Mouse (Mus musculus) heart, embryonic 14.5 days (tissue): ENCODE measurements around the gene Gm11596. TPM values are rescaled to one million over a fixed set of nuclear protein-coding genes. Genes with fewer than 3 reads are reported as not detected.
"Not testable (repeated sequence)": the region's sequence is repeated elsewhere in the genome, so short reads cannot be mapped to it uniquely, and the experiment has no call there.

ENCODE experiments used
- ATAC-seq: fragments of 200-750 bp; cut with Nextera tagmentation; 2 replicates; pipeline ENCODE4 v1.8.0; 2017; ENCODE audit warnings: low read depth, moderate TSS enrichment; ENCODE audit not compliant: insufficient number of reproducible peaks, insufficient read depth, low FRiP score
- H3K27ac ChIP-seq, 2 experiments: fragments of 200-500 bp in 1 of 2; fragments of 300-500 bp in 1 of 2; sonication (generic) in 1 of 2; replicated peaks in 1 of 2; 2 replicates each; pipeline ENCODE4 v1.5.1; 2012 to 2014; ENCODE audit warnings: low read depth in 2 of 2, low read length in 2 of 2, control low read depth in 1 of 2, mild to moderate bottlenecking in 1 of 2, mixed read lengths in 1 of 2; ENCODE audit not compliant: control insufficient read depth in 1 of 2, insufficient read depth in 1 of 2
- H3K27me3 ChIP-seq: fragments of 300-500 bp; sonication (generic); 2 replicates; pipeline ENCODE4 v1.6.1; 2014; ENCODE audit warnings: mild to moderate bottlenecking, low read length, control low read depth; ENCODE audit not compliant: control insufficient read depth, insufficient read depth
- H3K36me3 ChIP-seq: fragments of 300-500 bp; sonication (generic); 2 replicates; pipeline ENCODE4 v1.6.1; 2014; ENCODE audit warnings: mild to moderate bottlenecking, control low read depth, low read length, mixed read lengths; ENCODE audit not compliant: control insufficient read depth, insufficient read depth
- H3K4me1 ChIP-seq, 2 experiments: fragments of 200-500 bp in 1 of 2; fragments of 300-500 bp in 1 of 2; sonication (generic) in 1 of 2; 2 replicates each; pipeline ENCODE4 v1.6.1; 2012 to 2014; ENCODE audit warnings: low read length in 2 of 2, control low read depth in 1 of 2, mixed read lengths in 1 of 2; ENCODE audit not compliant: control insufficient read depth in 2 of 2, insufficient read depth in 2 of 2
- H3K4me2 ChIP-seq: fragments of 300-500 bp; sonication (generic); 2 replicates; pipeline ENCODE4 v1.6.1; 2014; ENCODE audit warnings: mild to moderate bottlenecking, low read length
- H3K4me3 ChIP-seq, 2 experiments: fragments of 200-500 bp in 1 of 2; fragments of 300-500 bp in 1 of 2; sonication (generic) in 1 of 2; 2 replicates each; pipeline ENCODE4 v1.5.1; 2012 to 2014; ENCODE audit warnings: low read length in 2 of 2, mild to moderate bottlenecking in 2 of 2, control low read depth in 1 of 2, low read depth in 1 of 2, moderate library complexity in 1 of 2; ENCODE audit not compliant: control insufficient read depth in 1 of 2, insufficient read depth in 1 of 2
- H3K9ac ChIP-seq: fragments of 300-500 bp; sonication (generic); 2 replicates; pipeline ENCODE4 v1.6.1; 2014; ENCODE audit warnings: mild to moderate bottlenecking, low read length
- H3K9me3 ChIP-seq: fragments of 300-500 bp; sonication (generic); 2 replicates; pipeline ENCODE4 v1.6.1; 2016; ENCODE audit warnings: low read length, control low read depth; ENCODE audit not compliant: control insufficient read depth
- WGBS: fragments of 180-500 bp; shearing (Covaris S2); extraction: QIAGEN DNeasy Blood & Tissue Kit; methylation state at CpG from one replicate; pipeline ENCODE4 v1.1.7; 2014; 5-methylcytosine and 5-hydroxymethylcytosine counted together
- polyA plus RNA-seq: library from polyadenylated mRNA; unstranded; fragments of >200 nt; fragmentation: Nextera tagmentation; extraction: Ambion mirVana; gene quantifications from 2 replicates; pipeline ENCODE4 v1.2.1, GENCODE M21; 2014

Gene Gm11596
- polyA plus RNA-seq: not detected in 2 replicates

DNA sequence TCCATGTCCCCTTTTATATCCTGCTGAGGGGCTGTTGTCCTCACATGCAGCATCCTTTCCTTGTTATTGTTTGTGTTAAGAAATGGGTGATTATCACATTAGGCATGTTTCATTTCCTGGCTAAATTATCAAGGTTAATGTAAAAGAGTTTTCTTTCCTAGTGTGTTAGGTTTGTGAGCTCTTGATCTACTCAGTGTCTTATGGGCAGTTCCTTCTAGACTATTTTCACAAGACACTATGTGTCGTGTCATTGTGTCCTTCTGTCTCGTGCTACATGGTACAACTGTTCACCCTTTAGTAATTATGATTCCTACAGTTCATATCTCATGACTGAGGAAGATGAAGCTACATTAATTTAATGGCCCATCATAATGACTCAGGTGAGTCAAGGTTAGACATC is at the start of gene Gm11596:
TSS of gene Gm11596 (minus strand) at position 101 of the 400 bp plus-strand sequence.
- no peaks in the 10 kb centered on the region for H3K4me1 ChIP-seq
- no peak for ATAC-seq

DNA sequence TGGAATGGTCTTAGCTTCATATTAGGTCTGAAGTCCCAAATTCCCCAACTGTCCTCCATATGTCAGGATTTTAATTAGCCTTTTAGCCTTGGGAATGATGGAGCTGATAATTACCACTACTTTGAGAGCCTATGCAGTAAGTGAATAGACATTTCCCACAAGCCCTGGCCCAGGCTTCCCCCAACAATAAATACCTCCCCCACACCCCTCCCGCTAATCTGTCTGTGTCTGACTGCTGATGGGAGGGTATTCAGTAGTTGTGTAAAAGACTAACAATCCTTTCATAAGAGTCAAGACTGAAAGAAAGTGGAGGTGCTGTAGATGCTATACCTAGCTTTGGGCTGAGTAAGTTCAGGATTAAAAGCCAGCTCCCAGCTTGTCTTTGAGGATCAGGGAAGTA is 48.9 kb upstream of the Gm11596 start:
- 68% methylated on average over 1 of the region's 1 CpGs for WGBS
- no peaks in the 10 kb centered on the region for H3K4me1 ChIP-seq
- no peak overlapping the region for H3K9ac ChIP-seq
- H3K9me3 ChIP-seq: no peaks in the 10 kb centered on the region
- H3K27ac ChIP-seq: no peak overlapping the region
- no peak overlapping the region for H3K4me2 ChIP-seq
- H3K4me3 ChIP-seq: no peak overlapping the region
- H3K27me3 ChIP-seq: no peaks in the 10 kb centered on the region; the same call in 1 of the 2 replicates
- no peaks in the 10 kb centered on the region for H3K36me3 ChIP-seq
- ATAC-seq: no peak

More for the DNA sequence above, at the start of gene Gm11596:
- Histone ChIP-seq H3K36me3 (no peaks in the 10 kb centered on the region), H3K4me2 (no peak within 1 kb of the TSS), H3K9me3 (no peaks in the 10 kb centered on the region), H3K9ac (no peak within 1 kb of the TSS), H3K27me3 (no peaks in the 10 kb centered on the region), H3K4me3 (no peak within 1 kb of the TSS), H3K27ac (no peak within 1 kb of the TSS)
- WGBS: 67% methylated on average over 2 of the region's 2 CpGs

DNA sequence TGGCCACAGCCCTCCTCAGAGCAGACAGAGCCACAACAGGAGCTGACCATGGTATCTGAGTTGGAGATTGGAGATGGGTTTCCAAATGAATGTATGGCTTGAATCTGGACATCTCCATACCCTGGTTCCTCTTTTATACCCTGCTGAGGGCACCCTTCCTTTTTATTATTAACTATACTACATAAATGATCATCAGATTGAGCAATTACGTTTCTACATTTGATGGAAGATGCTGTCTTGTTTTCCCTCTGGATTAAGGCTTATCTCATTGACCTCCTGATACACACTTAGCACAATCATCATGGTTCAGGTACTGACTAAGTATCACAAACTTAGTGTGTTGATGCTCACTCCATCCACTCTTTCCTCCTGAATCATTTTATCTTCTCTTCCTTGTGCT is 44.7 kb upstream of the Gm11596 start, which contains the start of gene 2300003K06Rik:
TSS of gene 2300003K06Rik (minus strand) at position 101 of the 400 bp plus-strand sequence.
- WGBS: 71% methylated on average over 1 of the region's 1 CpGs
- Histone ChIP-seq H3K27me3 (no peaks in the 10 kb centered on the region), H3K4me3 (no peak within 1 kb of the TSS)

DNA sequence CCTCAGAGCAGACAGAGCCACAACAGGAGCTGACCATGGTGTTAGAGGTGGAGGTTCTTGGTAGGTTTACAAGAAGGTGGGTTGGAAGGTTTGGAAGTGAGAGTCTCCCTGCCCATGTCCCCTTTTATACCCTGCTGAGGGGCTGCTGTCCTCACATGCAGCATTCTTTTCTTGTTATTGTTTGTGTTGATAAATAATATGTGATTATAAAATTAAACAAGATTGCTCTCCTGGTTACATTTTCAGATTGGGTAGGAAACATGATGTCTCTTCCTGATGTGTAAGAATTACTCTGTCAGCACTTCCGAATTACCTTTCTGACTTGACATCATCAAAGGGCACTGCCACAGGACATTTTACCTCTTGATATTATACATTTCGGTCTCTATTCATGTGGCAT is 22.3 kb upstream of the Gm11596 start, which contains the start of gene Gm11564:
TSS of gene Gm11564 (minus strand) at position 101 of the 400 bp plus-strand sequence.
- H3K36me3 ChIP-seq, H3K27me3 ChIP-seq, H3K4me1 ChIP-seq, ATAC-seq, H3K4me3 ChIP-seq, H3K9me3 ChIP-seq, H3K4me2 ChIP-seq, H3K9ac ChIP-seq, H3K27ac ChIP-seq: not testable (repeated sequence)
- 73% methylated on average over 2 of the region's 2 CpGs for WGBS

More for the DNA sequence above, 44.7 kb upstream of the Gm11596 start, which contains the start of gene 2300003K06Rik:
- no peaks in the 10 kb centered on the region for H3K4me1 ChIP-seq
- H3K9me3 ChIP-seq: no peaks in the 10 kb centered on the region
- no peak within 1 kb of the TSS for H3K4me2 ChIP-seq
- H3K27ac ChIP-seq: no peak within 1 kb of the TSS
- no peak for ATAC-seq
- no peaks in the 10 kb centered on the region for H3K36me3 ChIP-seq
- H3K9ac ChIP-seq: no peak within 1 kb of the TSS

DNA sequence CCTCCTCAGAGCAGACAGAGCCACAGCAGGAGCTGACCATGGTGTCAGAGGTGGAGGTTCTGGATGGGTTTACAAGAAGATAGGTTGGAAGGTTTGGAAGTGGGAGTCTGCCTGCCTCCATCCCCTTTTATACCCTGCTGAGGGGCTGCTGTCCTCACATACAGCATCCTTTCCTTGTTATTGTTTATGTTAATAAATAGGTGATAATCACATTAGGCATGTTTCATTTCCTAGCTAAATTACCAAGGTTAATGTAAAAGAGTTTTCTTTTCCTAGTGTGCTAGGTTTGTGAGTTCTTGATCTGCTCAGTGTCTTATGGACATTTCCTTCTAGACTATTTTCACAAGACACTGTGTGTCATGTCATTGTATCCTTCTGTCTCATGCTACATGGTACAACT is 16.5 kb upstream of the Gm11596 start, which contains the start of gene Krtap4-13:
TSS of gene Krtap4-13 (minus strand) at position 101 of the 400 bp plus-strand sequence.
- H3K36me3 ChIP-seq, H3K9me3 ChIP-seq, H3K4me1 ChIP-seq, H3K27me3 ChIP-seq, H3K9ac ChIP-seq, H3K27ac ChIP-seq, H3K4me2 ChIP-seq, H3K4me3 ChIP-seq, ATAC-seq: not testable (repeated sequence)

DNA sequence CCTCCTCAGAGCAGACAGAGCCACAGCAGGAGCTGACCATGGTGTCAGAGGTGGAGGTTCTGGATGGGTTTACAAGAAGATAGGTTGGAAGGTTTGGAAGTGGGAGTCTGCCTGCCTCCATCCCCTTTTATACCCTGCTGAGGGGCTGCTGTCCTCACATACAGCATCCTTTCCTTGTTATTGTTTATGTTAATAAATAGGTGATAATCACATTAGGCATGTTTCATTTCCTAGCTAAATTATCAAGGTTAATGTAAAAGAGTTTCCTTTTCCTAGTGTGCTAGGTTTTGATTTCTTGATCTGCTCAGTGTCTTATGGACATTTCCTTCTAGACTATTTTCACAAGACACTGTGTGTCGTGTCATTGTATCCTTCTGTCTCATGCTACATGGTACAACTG is 11.1 kb upstream of the Gm11596 start, which contains the start of gene Gm11554:
TSS of gene Gm11554 (minus strand) at position 101 of the 400 bp plus-strand sequence.
- H3K4me3 ChIP-seq, H3K27ac ChIP-seq, H3K9me3 ChIP-seq, H3K4me1 ChIP-seq, H3K9ac ChIP-seq, H3K4me2 ChIP-seq, H3K36me3 ChIP-seq, ATAC-seq, H3K27me3 ChIP-seq: not testable (repeated sequence)
- no CpG with 5 or more reads among the region's 1 CpGs for WGBS

DNA sequence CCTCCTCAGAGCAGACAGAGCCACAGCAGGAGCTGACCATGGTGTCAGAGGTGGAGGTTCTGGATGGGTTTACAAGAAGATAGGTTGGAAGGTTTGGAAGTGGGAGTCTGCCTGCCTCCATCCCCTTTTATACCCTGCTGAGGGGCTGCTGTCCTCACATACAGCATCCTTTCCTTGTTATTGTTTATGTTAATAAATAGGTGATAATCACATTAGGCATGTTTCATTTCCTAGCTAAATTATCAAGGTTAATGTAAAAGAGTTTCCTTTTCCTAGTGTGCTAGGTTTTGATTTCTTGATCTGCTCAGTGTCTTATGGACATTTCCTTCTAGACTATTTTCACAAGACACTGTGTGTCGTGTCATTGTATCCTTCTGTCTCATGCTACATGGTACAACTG is 5.6 kb upstream of the Gm11596 start, which contains the start of gene Gm11569:
TSS of gene Gm11569 (minus strand) at position 101 of the 400 bp plus-strand sequence.
- H3K4me3 ChIP-seq, H3K27ac ChIP-seq, H3K4me2 ChIP-seq, H3K9me3 ChIP-seq, ATAC-seq, H3K36me3 ChIP-seq, H3K27me3 ChIP-seq, H3K9ac ChIP-seq, H3K4me1 ChIP-seq: not testable (repeated sequence)
- no CpG with 5 or more reads among the region's 1 CpGs for WGBS

DNA sequence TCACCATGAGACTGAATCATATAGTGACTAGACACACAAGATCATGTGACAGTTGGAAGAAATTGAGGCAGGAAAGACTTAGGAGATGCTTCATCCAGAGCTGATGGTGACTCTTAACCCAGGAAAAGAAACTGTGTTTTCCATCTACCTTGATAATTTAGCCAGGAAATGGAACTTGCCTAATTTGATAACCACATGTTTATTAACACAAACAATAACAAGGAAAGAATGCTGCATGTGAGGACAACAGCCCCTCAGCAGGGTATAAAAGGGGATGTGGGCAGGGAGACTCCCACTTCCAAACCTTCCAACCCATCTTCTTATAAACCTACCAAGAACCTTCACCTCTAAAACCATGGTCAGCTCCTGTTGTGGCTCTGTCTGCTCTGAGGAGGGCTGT is 8.4 kb downstream of the Gm11596 start, which contains the start of gene Krtap4-9:
TSS of gene Krtap4-9 (plus strand) at position 301 of the 400 bp plus-strand sequence.
- H3K36me3 ChIP-seq, ATAC-seq, H3K4me3 ChIP-seq, H3K9ac ChIP-seq, H3K4me1 ChIP-seq, H3K27me3 ChIP-seq, H3K27ac ChIP-seq, H3K9me3 ChIP-seq, H3K4me2 ChIP-seq: not testable (repeated sequence)
